Mouse (Mus musculus): ENCODE results near the gene Rcsd1. TPM values are rescaled to one million over a fixed set of nuclear protein-coding genes. Genes with fewer than 3 reads are reported as not detected.

The Rcsd1 gene
- total and polyA plus RNA-seq, 2 experiments: 2.6 to 3.3 TPM

DNA sequence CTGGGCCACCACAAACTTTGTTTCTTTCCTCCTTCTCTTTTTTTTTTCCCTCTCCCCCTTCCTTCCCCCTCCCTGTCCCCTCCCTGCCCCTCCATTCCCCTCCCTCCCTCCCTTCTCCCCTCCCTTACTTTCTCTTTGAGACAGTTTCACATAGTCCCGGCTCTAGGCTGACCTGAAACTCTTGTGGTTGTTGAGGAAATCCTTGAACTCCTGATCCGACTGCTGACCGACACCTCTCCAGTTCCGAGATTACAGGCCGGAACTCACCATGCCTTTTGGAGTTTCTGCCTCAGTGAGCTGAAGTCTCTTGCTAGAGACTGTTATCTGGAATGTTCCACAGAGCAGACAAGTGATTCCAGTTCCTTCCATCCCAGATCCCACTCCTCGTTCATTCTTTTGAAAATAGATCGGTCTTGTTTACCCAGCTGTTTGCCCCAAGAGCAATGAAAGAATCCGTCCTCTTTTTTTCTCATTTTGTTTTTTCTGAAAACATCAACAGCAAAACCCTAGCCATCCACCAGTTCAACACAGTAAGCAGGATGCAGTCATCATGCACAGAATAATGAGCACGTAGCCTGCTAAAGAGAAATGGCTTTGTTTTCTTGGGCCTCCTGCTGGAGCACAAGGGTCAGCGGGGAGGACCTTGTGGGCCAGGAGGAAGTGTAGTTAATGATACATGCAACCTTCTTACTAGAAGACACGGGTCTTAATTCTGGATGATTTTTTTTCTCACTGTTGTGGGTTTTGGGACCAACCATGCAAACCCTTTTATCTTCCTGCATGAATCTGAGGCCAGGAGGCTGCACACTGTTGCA, 14.9 kb upstream of the Rcsd1 start:
- 60% methylated on average over 11 of the region's 11 CpGs for WGBS
- no peaks in the 10 kb centered on the region for H3K27me3 ChIP-seq (ENCODE audit: control insufficient read depth, insufficient read depth, low read length)
- TF ChIP-seq POLR2A (IDR thresholded peaks at IDR 0.05; ENCODE audit: extremely low read depth, insufficient read depth, low read length) (no peak), CTCF (IDR thresholded peaks at IDR 0.05; ENCODE audit: low read depth, low read length) (no peak)
- H3K4me3 ChIP-seq (ENCODE audit: insufficient read depth, low read depth, low read length): no peak overlapping the region
- no peak overlapping the region for H3K27ac ChIP-seq (replicated peaks; ENCODE audit: insufficient read depth, low read depth, low read length)
- H3K36me3 ChIP-seq (ENCODE audit: control insufficient read depth, insufficient read depth, low read length): no peaks in the 10 kb centered on the region
- H3K4me1 ChIP-seq (ENCODE audit: control insufficient read depth, insufficient read depth, low read length): no peaks in the 10 kb centered on the region; the same call in 1 of the 2 replicates
- no peak for DNase-seq (ENCODE audit: extremely low read depth, low read depth, low spot score)
- no peak overlapping the region for H3K9ac ChIP-seq (ENCODE audit: low read depth, low read length)
- H3K79me2 ChIP-seq (ENCODE audit: control insufficient read depth, insufficient read depth, low read length): no peaks in the 10 kb centered on the region

DNA sequence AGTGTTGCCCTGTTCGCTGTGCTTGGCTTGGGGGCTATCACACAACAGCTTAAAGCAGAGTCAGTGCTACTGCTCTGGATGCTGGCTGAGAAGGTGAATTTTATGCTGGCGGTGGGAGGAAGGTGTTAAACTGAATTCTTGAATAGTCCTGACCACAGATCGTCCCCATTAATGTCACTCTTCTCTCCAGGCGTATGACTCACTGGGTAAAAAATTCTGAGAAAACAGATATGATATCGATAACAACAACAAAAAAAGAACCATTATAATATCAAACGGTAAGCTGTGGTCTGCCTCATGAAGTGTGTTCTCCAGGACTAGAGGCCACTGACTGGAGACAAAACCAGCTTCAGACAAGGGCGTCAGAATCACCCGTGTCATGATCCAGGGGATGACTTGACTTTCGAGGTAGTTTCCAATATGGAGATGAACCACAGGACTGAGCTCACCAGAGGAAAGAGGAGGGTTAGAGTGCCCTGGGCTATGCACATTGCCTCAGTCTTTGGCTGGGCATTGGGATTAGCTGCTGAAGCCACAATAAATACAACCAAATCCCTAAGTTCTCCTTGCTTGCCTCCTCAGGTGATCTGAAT, 13.1 kb upstream of the Rcsd1 start:
- no peaks in the 10 kb centered on the region for H3K36me3 ChIP-seq (ENCODE audit: control insufficient read depth, insufficient read depth, low read length)
- WGBS: 87% methylated on average over 9 of the region's 9 CpGs
- no peaks in the 10 kb centered on the region for H3K27me3 ChIP-seq (ENCODE audit: control insufficient read depth, insufficient read depth, low read length)
- DNase-seq (ENCODE audit: extremely low read depth, low read depth, low spot score): no peak
- H3K4me3 ChIP-seq (ENCODE audit: insufficient read depth, low read depth, low read length): no peak overlapping the region
- H3K9ac ChIP-seq (ENCODE audit: low read depth, low read length): no peak overlapping the region
- TF ChIP-seq CTCF (IDR thresholded peaks at IDR 0.05; ENCODE audit: low read depth, low read length): no peak
- no peak for TF ChIP-seq POLR2A (IDR thresholded peaks at IDR 0.05; ENCODE audit: extremely low read depth, insufficient read depth, low read length)
- no peaks in the 10 kb centered on the region for H3K79me2 ChIP-seq (ENCODE audit: control insufficient read depth, insufficient read depth, low read length)
- no peak overlapping the region for H3K27ac ChIP-seq (replicated peaks; ENCODE audit: insufficient read depth, low read depth, low read length)
- H3K4me1 ChIP-seq (ENCODE audit: control insufficient read depth, insufficient read depth, low read length): peaks cover 2% of the 10 kb centered on the region

DNA sequence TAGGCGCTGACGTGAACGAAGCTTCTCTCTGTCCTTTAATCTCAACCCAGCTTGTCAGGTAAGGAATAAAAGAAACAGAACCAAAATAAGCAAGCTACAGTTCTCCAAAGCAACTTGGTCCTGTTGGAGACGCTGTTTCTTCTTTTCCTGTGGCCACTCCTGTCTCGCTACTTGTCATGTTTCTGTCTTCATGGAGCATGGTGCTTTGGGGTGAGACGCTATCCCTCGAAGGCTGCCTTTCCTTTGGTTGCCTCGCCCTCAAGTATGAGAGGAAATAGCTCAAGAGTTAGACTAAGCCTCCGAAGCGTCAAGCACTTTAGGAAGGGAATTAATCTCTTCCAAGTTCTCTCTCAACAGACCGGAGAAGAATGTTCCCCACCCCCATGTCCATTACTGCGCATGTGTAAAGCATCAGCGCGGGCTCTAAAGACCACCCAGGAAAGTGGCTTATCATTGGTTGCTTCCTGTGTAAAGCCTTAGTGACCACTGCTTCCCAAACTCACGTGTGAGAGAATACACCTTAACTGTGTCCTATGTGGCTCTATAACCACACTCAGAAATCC, 9.1 kb upstream of the Rcsd1 start:
- peaks cover 2% of the 10 kb centered on the region; the same call in 1 of the 2 replicates for H3K4me1 ChIP-seq (ENCODE audit: control insufficient read depth, insufficient read depth, low read length)
- WGBS: 63% methylated on average over 15 of the region's 15 CpGs
- peak; percentile 15 for DNase-seq (ENCODE audit: extremely low read depth, low read depth, low spot score)
- H3K27me3 ChIP-seq (ENCODE audit: control insufficient read depth, insufficient read depth, low read length): no peaks in the 10 kb centered on the region
- no peaks in the 10 kb centered on the region for H3K36me3 ChIP-seq (ENCODE audit: control insufficient read depth, insufficient read depth, low read length)
- peak overlapping the region; percentile 67 for H3K27ac ChIP-seq (replicated peaks; ENCODE audit: insufficient read depth, low read depth, low read length)
- H3K4me3 ChIP-seq (ENCODE audit: insufficient read depth, low read depth, low read length): peak overlapping the region; percentile 8
- H3K9ac ChIP-seq (ENCODE audit: low read depth, low read length): peak overlapping the region; percentile 2; the same call in 1 of the 2 replicates
- no peaks in the 10 kb centered on the region for H3K79me2 ChIP-seq (ENCODE audit: control insufficient read depth, insufficient read depth, low read length)
- TF ChIP-seq POLR2A (IDR thresholded peaks at IDR 0.05; ENCODE audit: extremely low read depth, insufficient read depth, low read length) (no peak), CTCF (IDR thresholded peaks at IDR 0.05; ENCODE audit: low read depth, low read length) (no peak)

DNA sequence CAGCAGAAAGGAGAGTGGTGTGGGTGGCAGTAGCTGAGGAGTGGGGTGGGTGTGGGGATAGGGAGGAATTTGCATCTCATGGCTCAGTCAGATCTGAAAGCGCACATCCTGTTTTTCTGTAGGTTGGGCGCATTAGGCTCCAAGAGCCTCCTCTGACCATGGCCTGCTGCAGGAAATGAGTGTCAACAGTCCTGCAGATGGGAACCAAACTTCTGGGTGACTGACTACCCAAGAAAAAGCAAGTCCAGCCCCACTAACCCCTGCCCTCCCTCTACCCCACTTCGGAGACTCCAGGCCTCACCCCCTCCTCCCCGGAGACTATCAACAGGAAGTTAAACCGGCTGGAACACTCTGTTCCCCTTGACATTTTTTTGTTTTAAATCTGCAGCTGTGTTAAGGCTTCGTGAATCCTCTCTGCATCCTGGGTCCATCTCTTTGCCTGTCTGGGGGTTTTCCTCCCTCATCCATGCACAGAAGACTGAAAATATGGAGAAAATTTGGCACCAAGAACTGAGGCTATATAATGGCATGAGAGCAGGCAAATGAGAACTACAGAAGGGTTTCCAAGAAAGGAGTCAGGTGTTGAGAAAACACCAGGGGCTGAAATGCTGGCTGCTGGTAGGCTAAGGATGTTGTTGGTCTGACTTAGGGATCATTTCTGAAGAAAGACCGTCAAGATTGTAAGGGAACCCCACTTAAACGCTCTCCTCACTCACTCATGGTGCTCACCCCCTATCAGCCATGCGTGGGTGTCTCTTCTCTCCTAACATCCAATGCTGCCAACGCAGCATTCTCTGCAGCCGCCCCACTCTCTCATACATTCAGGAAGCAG, 8.4 kb upstream of the Rcsd1 start:
- H3K4me1 ChIP-seq (ENCODE audit: control insufficient read depth, insufficient read depth, low read length): peaks cover 2% of the 10 kb centered on the region; the same call in 1 of the 2 replicates
- H3K36me3 ChIP-seq (ENCODE audit: control insufficient read depth, insufficient read depth, low read length): no peaks in the 10 kb centered on the region
- peak overlapping the region; percentile 2; the same call in 1 of the 2 replicates for H3K9ac ChIP-seq (ENCODE audit: low read depth, low read length)
- 44% methylated on average over 11 of the region's 11 CpGs for WGBS
- H3K79me2 ChIP-seq (ENCODE audit: control insufficient read depth, insufficient read depth, low read length): no peaks in the 10 kb centered on the region
- no peaks in the 10 kb centered on the region for H3K27me3 ChIP-seq (ENCODE audit: control insufficient read depth, insufficient read depth, low read length)
- peak; percentile 67 for DNase-seq (ENCODE audit: extremely low read depth, low read depth, low spot score)
- H3K4me3 ChIP-seq (ENCODE audit: insufficient read depth, low read depth, low read length): no peak overlapping the region
- TF ChIP-seq POLR2A (IDR thresholded peaks at IDR 0.05; ENCODE audit: extremely low read depth, insufficient read depth, low read length): no peak
- no peak for TF ChIP-seq CTCF (IDR thresholded peaks at IDR 0.05; ENCODE audit: low read depth, low read length)
- H3K27ac ChIP-seq (replicated peaks; ENCODE audit: insufficient read depth, low read depth, low read length): peak overlapping the region; percentile 70

DNA sequence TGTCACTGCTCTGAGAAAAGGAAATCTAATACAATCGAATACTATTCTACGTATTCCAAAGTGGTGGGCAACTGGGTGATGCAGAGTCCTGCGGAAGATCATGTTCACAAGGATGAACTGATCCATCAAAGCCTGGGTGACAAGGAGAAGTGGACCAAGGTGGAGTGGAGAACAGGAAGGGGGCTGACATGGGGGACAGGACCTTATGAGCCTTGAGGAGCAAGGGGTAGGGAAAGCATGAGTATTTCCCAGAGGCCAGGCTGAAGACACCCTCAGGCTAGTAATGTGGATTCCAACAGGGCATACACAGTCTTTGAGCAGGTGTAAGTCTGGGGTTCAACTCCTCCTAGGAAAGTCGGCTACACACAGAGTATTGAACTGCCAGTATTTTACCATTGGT, 6.9 kb upstream of the Rcsd1 start:
- Histone ChIP-seq H3K4me1 (ENCODE audit: control insufficient read depth, insufficient read depth, low read length) (peaks cover 2% of the 10 kb centered on the region; the same call in 1 of the 2 replicates), H3K79me2 (ENCODE audit: control insufficient read depth, insufficient read depth, low read length) (no peaks in the 10 kb centered on the region), H3K27ac (replicated peaks; ENCODE audit: insufficient read depth, low read depth, low read length) (no peak overlapping the region), H3K36me3 (ENCODE audit: control insufficient read depth, insufficient read depth, low read length) (no peaks in the 10 kb centered on the region), H3K9ac (ENCODE audit: low read depth, low read length) (no peak overlapping the region), H3K27me3 (ENCODE audit: control insufficient read depth, insufficient read depth, low read length) (no peaks in the 10 kb centered on the region), H3K4me3 (ENCODE audit: insufficient read depth, low read depth, low read length) (no peak overlapping the region)
- DNase-seq (ENCODE audit: extremely low read depth, low read depth, low spot score): no peak
- 88% methylated on average over 4 of the region's 4 CpGs for whole genome bisulfite sequencing
- TF ChIP-seq CTCF (IDR thresholded peaks at IDR 0.05; ENCODE audit: low read depth, low read length) (no peak), POLR2A (IDR thresholded peaks at IDR 0.05; ENCODE audit: extremely low read depth, insufficient read depth, low read length) (no peak)
